8 mouse cellular contexts compared by ENCODE assay signal in genomic region chr13:35501351-35502146, GRCm38 (mm10).
DNase-seq lines count a peak whose midpoint lies in the region; ATAC-seq lines count a peak whose summit lies in the region.

No protein-coding gene starts in this region.

- H3K4me2 ChIP-seq in forebrain, embryonic 16.5 days (ENCODE audit: low read length) = no peak overlapping the region
- no peak overlapping the region for H3K4me2 ChIP-seq in liver, embryonic 12.5 days

- H3K4me1 ChIP-seq in forebrain, embryonic 16.5 days (replicated peaks; ENCODE audit: control insufficient read depth, insufficient read depth, low read length) = peaks cover 26% of the 10 kb centered on the region
- H3K4me1 ChIP-seq in liver, embryonic 12.5 days = no peaks in the 10 kb centered on the region

- DNase-seq in gastrocnemius, postnatal 10 days = peak; percentile 25
- DNase-seq in gastrocnemius, adult 18-20 months (ENCODE audit: low spot score) = no peak
- DNase-seq in left cerebral cortex, adult 18-20 months (ENCODE audit: low spot score in 2 of 2) = peak; percentile 59 to 73
- peak; percentile 71 for DNase-seq in right cerebral cortex, adult 18-20 months
- DNase-seq in adrenal gland, postnatal 10 days = no peak

- WGBS in forebrain, embryonic 16.5 days = 45% methylated on average over 11 of the region's 11 CpGs
- 67% methylated on average over 11 of the region's 11 CpGs for WGBS in liver, embryonic 12.5 days (ENCODE audit: insufficient replicate concordance)

- H3K9ac ChIP-seq in forebrain, embryonic 16.5 days (replicated peaks; ENCODE audit: low read depth, low read length) = no peak overlapping the region
- no peak overlapping the region for H3K9ac ChIP-seq in liver, embryonic 12.5 days

- no peaks in the 10 kb centered on the region for H3K9me3 ChIP-seq in forebrain, embryonic 16.5 days (ENCODE audit: control insufficient read depth, low read length)
- H3K9me3 ChIP-seq in liver, embryonic 12.5 days (replicated peaks) = no peaks in the 10 kb centered on the region

- H3K4me3 ChIP-seq in forebrain, embryonic 16.5 days (replicated peaks; ENCODE audit: low read length) = no peak overlapping the region
- no peak overlapping the region for H3K4me3 ChIP-seq in liver, embryonic 12.5 days

- H3K27ac ChIP-seq in forebrain, embryonic 16.5 days (ENCODE audit: low read length) = no peak overlapping the region
- no peak overlapping the region for H3K27ac ChIP-seq in liver, embryonic 12.5 days

- ATAC-seq in cerebellum, adult (ENCODE audit: insufficient number of reproducible peaks, low FRiP score, low TSS enrichment) = peak; percentile 83
- ATAC-seq in forebrain, embryonic 16.5 days = peak; percentile 79
- ATAC-seq in liver, embryonic 12.5 days = no peak

- H3K27me3 ChIP-seq in forebrain, embryonic 16.5 days (replicated peaks; ENCODE audit: control insufficient read depth, insufficient read depth, low read length) = no peaks in the 10 kb centered on the region
- H3K27me3 ChIP-seq in liver, embryonic 12.5 days (replicated peaks) = no peaks in the 10 kb centered on the region

- no peaks in the 10 kb centered on the region for H3K36me3 ChIP-seq in forebrain, embryonic 16.5 days (ENCODE audit: control insufficient read depth, insufficient read depth)
- H3K36me3 ChIP-seq in liver, embryonic 12.5 days = no peaks in the 10 kb centered on the region

Comparison
In these comparisons a context has a peak if more than half of its experiments do, and no peak if none do; other contexts are left out.
1. DNase-seq: peak in gastrocnemius, postnatal 10 days (single experiment), left cerebral cortex, adult 18-20 months (2 of 2) and right cerebral cortex, adult 18-20 months (single experiment); none in gastrocnemius, adult 18-20 months (single experiment) and adrenal gland, postnatal 10 days (single experiment).